Mouse (Mus musculus): ENCODE results near the gene Syndig1l. TPM values are rescaled to one million over a fixed set of nuclear protein-coding genes. Genes with fewer than 3 reads are reported as not detected.

The Syndig1l gene
- total RNA-seq, 2 experiments from 2014 or later = not detected

GRCm38 (mm10) chr12:84674666-84675526 is 23.7 kb downstream of the Syndig1l start:
- intact Hi-C loops (cut with DNase I) = no loop called here

DNA sequence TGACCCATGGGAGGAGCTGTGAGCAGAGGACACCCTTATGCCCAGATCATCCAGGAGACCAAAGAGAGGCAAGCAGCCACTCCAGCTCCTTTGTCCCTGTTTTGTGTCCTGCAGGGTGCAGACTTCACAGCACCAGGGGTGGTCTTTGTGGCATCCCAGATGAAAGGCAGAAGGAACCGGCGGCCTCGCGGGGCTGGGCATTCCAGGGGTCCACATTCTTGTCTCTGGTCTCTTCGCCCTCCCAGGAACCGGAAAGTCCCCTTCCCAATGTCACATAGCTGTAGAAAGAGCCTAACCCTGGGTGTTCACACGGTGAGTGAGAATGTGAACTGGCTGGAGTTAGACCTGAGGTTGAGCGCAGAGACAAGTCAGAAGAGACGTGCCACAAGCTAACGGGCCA is 27.0 kb downstream of the Syndig1l start:
- no peak for DNase-seq
- intact Hi-C loops (cut with DNase I) = no loop called here

More at GRCm38 (mm10) chr12:84674666-84675526, 23.7 kb downstream of the Syndig1l start:
- DNase-seq = no peak

DNA sequence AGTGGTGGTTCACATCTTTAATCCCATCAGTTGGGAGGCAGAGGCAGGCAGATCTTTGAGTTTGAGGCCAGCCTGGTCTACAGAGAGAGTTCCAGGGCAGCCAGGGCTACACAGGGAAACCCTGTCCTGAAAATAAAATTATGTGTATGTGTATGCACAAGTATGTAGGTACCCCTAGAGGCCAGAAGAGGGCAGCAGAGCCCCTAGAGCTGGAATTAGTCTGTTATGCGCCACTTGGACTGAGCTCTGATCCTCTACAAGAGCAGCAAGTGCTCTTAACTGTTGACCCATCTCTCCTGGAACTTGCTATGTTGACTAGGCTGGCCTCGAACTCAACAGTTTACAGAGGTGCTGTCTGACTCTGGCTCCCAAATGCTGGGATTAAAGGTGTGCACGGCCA is 28.1 kb downstream of the Syndig1l start:
- intact Hi-C loops (cut with DNase I) = no loop called here
- DNase-seq = no peak

DNA sequence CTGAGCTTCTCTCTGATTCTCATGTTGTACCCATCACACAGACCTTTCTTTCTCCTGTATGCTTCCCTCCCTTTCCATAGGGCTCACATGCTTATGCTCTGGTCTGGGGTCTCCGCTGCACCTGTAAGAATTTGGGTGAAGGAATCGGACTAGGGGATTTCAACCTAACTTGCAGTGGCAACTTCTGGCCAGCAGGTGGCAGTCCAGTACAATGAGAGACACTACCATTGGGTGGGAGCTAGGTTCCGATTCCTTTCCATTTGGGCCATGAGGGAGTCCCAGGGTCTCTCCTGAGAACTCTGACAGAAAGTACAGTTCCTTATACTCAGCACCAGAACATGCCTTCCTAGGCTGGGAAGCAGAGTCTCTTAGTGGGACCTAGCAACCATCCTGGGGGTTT is 44.7 kb downstream of the Syndig1l start:
- DNase-seq = peak; percentile 59 to 76

DNA sequence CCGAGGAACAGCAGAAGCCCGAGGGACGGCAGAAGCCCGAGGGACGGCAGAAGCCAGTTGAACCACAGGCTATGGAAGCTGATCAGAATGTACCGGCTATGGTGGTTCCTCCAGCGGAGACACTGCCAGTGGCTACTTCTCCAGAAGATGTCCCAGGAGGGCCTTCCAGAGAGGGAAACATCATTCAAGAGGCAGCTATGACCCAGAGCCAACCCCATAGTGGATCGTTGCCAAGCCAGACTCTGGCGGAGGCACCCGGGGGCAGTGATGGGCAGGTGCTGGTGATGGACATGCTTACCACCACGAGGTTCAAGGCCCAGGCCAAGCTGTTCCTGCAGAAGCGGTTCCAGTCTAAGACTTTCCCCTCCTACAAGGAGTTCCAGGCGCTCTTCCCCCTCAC is 48.4 kb downstream of the Syndig1l start:
- no peak for DNase-seq
- intact Hi-C loops (cut with DNase I) = no loop called here

More for the DNA sequence above, 44.7 kb downstream of the Syndig1l start:
- intact Hi-C loops (cut with DNase I) = loop anchor here (1.0 kb wide), 1 partner anchor 101 kb away; no protein-coding TSS in a partner anchor

GRCm38 (mm10) chr12:84640654-84641053 is 58.0 kb downstream of the Syndig1l start, which contains the start of gene Vrtn:
Vrtn (plus strand) TSS chr12:84641019.
- intact Hi-C loops (cut with DNase I) = no loop called here
- no peak for DNase-seq

- intact Hi-C loops (cut with DNase I) = no loop called here
- no peak for DNase-seq
Measured at GRCm38 (mm10) chr12:84640253-84640652, 58.4 kb downstream of the Syndig1l start.

GRCm38 (mm10) chr12:84631867-84632266 is 66.8 kb downstream of the Syndig1l start:
- intact Hi-C loops (cut with DNase I) = no loop called here
- DNase-seq = no peak

Other genes starting within 250 kb of the Syndig1l start
- gene Aldh6a1, start 247.8 kb downstream of the Syndig1l start, total RNA-seq (2021) = 100 to 1,000 TPM; 208 to 210 TPM
- 10 to 100 TPM; 12.4 to 14.9 TPM for gene Lin52, start 247.4 kb downstream of the Syndig1l start, total RNA-seq (2021)
- not detected for gene Vsx2, start 129.1 kb downstream of the Syndig1l start, total RNA-seq (2021)
- gene Abcd4, start 81.4 kb downstream of the Syndig1l start, total RNA-seq (2021) = 1 to 10 TPM; 5.2 to 7.1 TPM
- gene Vrtn, start 57.8 kb downstream of the Syndig1l start, total RNA-seq (2021) = not detected
- 10 to 100 TPM; 29.9 to 30.0 TPM for gene Npc2, start 74.3 kb upstream of the Syndig1l start, total RNA-seq (2021)
- gene Isca2, start 74.4 kb upstream of the Syndig1l start, total RNA-seq (2021) = 10 to 100 TPM; 78.2 to 81.0 TPM
- gene Ltbp2, start 177.7 kb upstream of the Syndig1l start, total RNA-seq (2021) = 1 to 10 TPM; 1.4 to 1.9 TPM

Data from heart, postnatal 36 days (tissue).